Mouse (Mus musculus) cerebellum, postnatal 10 days (tissue): ENCODE results near the gene Kcns3.
"Not testable (repeated sequence)": the region's sequence is repeated elsewhere in the genome, so short reads cannot be mapped to it uniquely, and the experiment has no call there.

ENCODE experiments used
- DNase-seq, 2 experiments: peaks; one replicate each; pipeline ENCODE4 v3.0.0; 2021; ENCODE audit warnings: mixed read lengths in 2 of 2

Gene Kcns3

DNA sequence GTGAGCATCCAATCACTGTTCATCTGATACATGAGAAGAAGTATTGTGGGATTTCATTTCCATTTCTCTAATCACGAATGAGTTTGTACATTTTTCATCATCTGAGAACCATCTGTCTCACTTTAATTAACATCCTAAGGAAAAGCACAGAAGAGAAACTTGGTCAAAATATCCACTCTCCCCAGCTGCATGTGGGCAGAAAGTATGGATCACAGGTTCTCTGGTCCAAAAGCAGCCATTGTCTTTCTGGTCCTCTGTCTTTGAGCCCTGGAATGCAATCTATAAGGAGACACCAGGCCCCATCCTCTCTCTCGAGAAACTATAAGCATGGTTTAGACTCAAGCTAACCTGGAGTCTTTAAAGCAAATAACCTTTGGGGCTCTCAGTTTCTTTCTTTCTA is 79.8 kb downstream of the Kcns3 start:
- DNase-seq = no peak

DNA sequence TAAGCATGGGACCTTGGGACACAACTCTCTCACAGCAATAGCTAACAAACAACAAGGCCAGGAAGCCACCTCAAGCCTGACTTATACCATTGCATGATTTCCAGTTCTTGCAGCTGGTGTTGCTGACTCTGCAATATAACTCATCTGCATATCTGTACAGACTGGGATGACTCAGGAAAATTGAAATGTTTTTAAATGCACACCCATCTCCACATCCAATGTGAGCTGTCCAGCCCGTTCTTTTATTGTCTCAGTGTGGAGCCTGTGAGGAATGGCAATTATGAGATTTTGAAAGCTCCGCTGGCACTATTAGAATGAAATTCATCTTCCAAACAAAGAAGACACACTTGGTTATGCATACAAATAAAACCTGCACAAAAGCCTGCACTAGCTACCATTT is 84.0 kb downstream of the Kcns3 start:
- no peak for DNase-seq

DNA sequence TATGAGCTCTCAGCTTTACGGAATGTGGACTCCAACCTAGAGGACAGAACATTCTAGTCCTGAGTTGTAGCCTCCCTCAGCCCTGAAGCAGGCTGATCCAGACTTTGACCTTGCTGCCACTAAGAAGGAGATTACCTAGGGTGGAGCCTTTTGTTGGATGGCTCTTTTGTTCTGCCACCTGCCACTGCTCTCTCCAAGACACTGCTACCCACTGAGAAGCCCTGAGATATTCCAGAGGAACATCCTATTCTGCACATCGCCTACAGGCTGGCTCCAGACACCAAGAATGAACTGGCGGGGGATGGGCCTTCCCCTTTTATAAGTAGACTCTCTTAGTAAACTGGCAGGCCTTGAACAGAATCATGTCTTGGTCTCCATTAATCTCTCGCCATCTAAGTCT is 98.2 kb downstream of the Kcns3 start:
- not testable (repeated sequence) for DNase-seq

- no peak for DNase-seq
These were observed 109.0 kb downstream of the Kcns3 start for GRCm38 (mm10) chr12:11041821-11042220.
